ENCODE assay signal across 8 mouse cellular contexts in genomic region chr4:41165693-41166475, GRCm38 (mm10). TPM values are rescaled to one million over a fixed set of nuclear protein-coding genes. Genes with fewer than 3 reads are reported as not detected.
DNase-seq lines count a peak whose midpoint lies in the region; ATAC-seq lines count a peak whose summit lies in the region.

No protein-coding gene starts in this region.

- H3K4me3 ChIP-seq in intestine, embryonic 15.5 days (replicated peaks), result no peak overlapping the region

- H3K4me2 ChIP-seq in intestine, embryonic 15.5 days (replicated peaks), result no peak overlapping the region

- no peaks in the 10 kb centered on the region for H3K9me3 ChIP-seq in intestine, embryonic 15.5 days

- WGBS in intestine, embryonic 15.5 days, result 60% methylated on average over 6 of the region's 6 CpGs

- H3K4me1 ChIP-seq in intestine, embryonic 15.5 days (replicated peaks), result peaks cover 8% of the 10 kb centered on the region

- H3K27me3 ChIP-seq in intestine, embryonic 15.5 days (replicated peaks), result no peaks in the 10 kb centered on the region

- ATAC-seq in intestine, embryonic 15.5 days, result peak; percentile 6; the same call in 1 of the 2 replicates
- ATAC-seq in megakaryocyte progenitor cell, adult 5-6 weeks (replicated peaks; ENCODE audit: poor library complexity), result peak; percentile 48; the same call in 1 of the 2 replicates
- ATAC-seq in inflammation-experienced regulatory T-cells, adult 6 months, result no peak

- no peak overlapping the region for H3K9ac ChIP-seq in intestine, embryonic 15.5 days

- H3K36me3 ChIP-seq in intestine, embryonic 15.5 days, result 0 out of 2 replicates have a peak, but pooled peaks cover 2% of the 10 kb centered on the region

- DNase-seq in adipocyte (ENCODE audit: low spot score), result peak; percentile 82
- DNase-seq in cerebellum, postnatal 36 days, result peak; percentile 90 to 92
- peak; percentile 80 to 85 for DNase-seq in frontal cortex, postnatal 36 days (ENCODE audit: low spot score in 2 of 2)
- peak; percentile 77 to 85 for DNase-seq in left cerebral cortex, postnatal 10 days (ENCODE audit: extremely low spot score in 1 of 2, low spot score in 2 of 2)
- DNase-seq in right cerebral cortex, postnatal 36 days (ENCODE audit: low spot score in 2 of 2), result peak; percentile 59 to 62

- intact Hi-C loops in left cerebral cortex, postnatal 10 days (cut with DNase I), result loop anchor here (5.0 kb wide), 1 partner anchor 34 kb away; no protein-coding TSS in a partner anchor

- H3K27ac ChIP-seq in intestine, embryonic 15.5 days, result peak overlapping the region; percentile 44; the same call in 1 of the 2 replicates

RNA-seq across cellular contexts. Expression of gene Ube2r2, which starts 30.3 kb away (rescaled TPM):
- 64.5 and 68.6 TPM in 2 replicates for polyA plus RNA-seq in intestine, embryonic 15.5 days (2015; fragmentation: Nextera tagmentation; extraction: Ambion mirVana)
- total RNA-seq in left cerebral cortex, postnatal 10 days (2021), result 10 to 100 TPM; 91.3 to 93.6 TPM
- 131 and 149 TPM in 2 replicates for total RNA-seq in megakaryocyte progenitor cell, adult 5-6 weeks (2015)
- 29.9 and 33.4 TPM in 2 replicates for total RNA-seq in megakaryocyte progenitor cell, adult 5-6 weeks (2017)
- 10 to 100 TPM; 23.6 to 28.6 (median 25.6) TPM for polyA plus RNA-seq in inflammation-experienced regulatory T-cells, adult 6 months (2017; shearing (Covaris generic))

RNA-seq across cellular contexts. Expression of gene Nol6, which starts 41.6 kb away (rescaled TPM):
- polyA plus RNA-seq in intestine, embryonic 15.5 days (2015; fragmentation: Nextera tagmentation; extraction: Ambion mirVana), result 21.7 and 21.8 TPM in 2 replicates
- total RNA-seq in left cerebral cortex, postnatal 10 days (2021), result 10 to 100 TPM; 83.6 to 88.4 TPM
- total RNA-seq in megakaryocyte progenitor cell, adult 5-6 weeks (2015), result 20.3 and 22.8 TPM in 2 replicates
- total RNA-seq in megakaryocyte progenitor cell, adult 5-6 weeks (2017), result 20.5 and 22.4 TPM in 2 replicates
- polyA plus RNA-seq in inflammation-experienced regulatory T-cells, adult 6 months (2017; shearing (Covaris generic)), result 10 to 100 TPM; 14.5 to 20.3 (median 15.7) TPM
